Mouse (Mus musculus) bone marrow macrophage, adult 2 months (primary cell): ENCODE measurements at regions not wholly inside any gene's neighbourhood (a gene's known extent, or its start where the extent isn't known, plus 50 kb on each side); places are given as distances from the start of the nearest gene placed in this dataset.

Source experiments
- CTCF ChIP-seq: IDR thresholded peaks from 2 replicates; pipeline ENCODE4 v1.5.1; 2012; ENCODE audit warnings: low read depth, mild to moderate bottlenecking, low read length, moderate library complexity
- POLR2A ChIP-seq: IDR thresholded peaks from 2 replicates; pipeline ENCODE4 v1.6.1; 2012; ENCODE audit warnings: mild to moderate bottlenecking, low read depth, low read length, borderline replicate concordance

GRCm38 (mm10) chr1:137256294-137256693 lies 296.0 kb upstream of the Nr5a2 start:
- TF ChIP-seq POLR2A (no peak), CTCF (no peak)
